Mouse (Mus musculus): ENCODE measurements around the gene Hist1h4i. TPM values are rescaled to one million over a fixed set of nuclear protein-coding genes. Genes with fewer than 3 reads are reported as not detected.
"Not testable (repeated sequence)": the region's sequence is repeated elsewhere in the genome, so short reads cannot be mapped to it uniquely, and the experiment has no call there.

Hist1h4i gene
- polyA plus RNA-seq, 1 experiment, result 15.7 TPM

DNA sequence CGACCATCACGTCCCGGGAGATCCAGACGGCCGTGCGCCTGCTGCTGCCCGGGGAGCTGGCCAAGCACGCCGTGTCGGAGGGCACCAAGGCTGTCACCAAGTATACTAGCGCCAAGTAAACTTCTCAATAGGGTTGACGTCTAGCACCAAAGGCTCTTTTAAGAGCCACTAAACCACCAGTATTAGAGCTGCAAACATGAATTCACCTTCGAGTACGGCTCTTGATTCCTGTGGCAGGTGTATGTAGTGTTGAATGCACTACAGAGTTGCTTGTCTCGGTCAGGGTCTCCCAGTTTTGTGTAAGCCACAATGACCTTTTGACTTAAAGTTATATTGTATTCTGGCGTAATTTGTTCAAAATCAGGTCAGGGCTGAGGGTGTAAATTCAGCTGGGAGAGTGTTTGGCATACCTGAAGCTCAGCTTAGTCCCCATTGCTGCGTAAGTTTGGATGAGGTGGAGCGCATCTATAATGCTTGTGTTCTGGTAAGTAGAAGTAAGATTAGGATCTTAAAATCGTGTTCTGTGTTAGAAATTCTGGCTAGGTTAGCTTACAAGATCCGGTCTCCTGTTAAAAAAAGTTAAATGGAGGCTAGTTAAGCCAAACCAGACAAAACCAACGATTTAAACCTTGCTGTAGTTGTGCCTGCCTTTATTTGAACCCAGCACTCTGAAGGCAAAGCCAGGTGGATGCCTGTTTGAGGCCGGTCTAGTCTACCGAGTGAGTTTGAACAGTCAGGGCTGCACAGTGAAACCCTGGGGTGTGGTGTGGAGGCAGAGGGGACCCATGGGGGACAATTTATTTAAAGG, 4.8 kb downstream of the Hist1h4i start:
- no peak for DNase-seq (ENCODE audit: low read depth in 1 of 2, low spot score in 2 of 2)
- 4% methylated on average over 21 of the region's 23 CpGs for WGBS

DNA sequence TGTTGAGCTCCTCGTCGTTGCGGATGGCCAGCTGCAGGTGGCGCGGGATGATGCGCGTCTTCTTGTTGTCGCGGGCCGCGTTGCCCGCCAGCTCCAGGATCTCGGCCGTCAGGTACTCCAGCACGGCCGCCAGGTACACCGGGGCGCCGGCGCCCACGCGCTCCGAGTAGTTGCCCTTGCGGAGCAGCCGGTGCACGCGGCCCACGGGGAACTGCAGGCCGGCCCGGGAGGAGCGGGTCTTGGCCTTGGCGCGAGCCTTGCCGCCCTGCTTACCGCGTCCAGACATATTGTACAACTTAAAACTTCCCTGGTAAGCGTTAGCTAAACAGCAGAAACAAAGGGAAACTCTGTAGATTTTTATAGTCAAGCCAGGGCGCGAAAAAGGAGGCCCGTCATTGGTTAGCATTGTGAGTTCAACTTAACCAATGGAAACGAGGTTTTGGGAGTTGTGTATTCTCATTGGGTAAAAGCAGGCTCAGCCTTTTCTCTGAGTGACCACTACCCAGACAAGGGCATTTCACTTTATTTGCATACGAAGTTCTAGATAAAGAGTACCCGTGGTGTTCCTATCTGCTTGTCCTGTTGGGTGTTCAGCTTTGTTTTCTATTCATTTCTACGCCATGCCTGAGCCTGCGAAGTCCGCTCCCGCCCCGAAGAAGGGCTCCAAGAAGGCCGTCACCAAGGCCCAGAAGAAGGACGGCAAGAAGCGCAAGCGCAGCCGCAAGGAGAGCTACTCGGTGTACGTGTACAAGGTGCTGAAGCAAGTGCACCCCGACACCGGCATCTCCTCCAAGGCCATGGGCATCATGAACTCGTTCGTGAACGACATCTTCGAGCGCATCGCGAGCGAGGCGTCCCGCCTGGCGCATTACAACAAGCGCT, 5.7 kb downstream of the Hist1h4i start, which contains the start of the genes Hist1h2ah and Hist1h2bk:
Gene Hist1h2ah (minus strand): TSS at position 302 of the 882 bp plus-strand sequence.
Gene Hist1h2bk (plus strand): TSS at position 604 of the 882 bp plus-strand sequence.
- WGBS, result under 1% methylated on average over 26 of the region's 69 CpGs
- H3K4me1 ChIP-seq (ENCODE audit: control insufficient read depth, insufficient read depth, insufficient read length); H3K36me3 ChIP-seq (ENCODE audit: control insufficient read depth, insufficient read depth, low read length); H3K27me3 ChIP-seq (ENCODE audit: control insufficient read depth, insufficient read depth, low read length): not testable (repeated sequence)
- DNase-seq (ENCODE audit: low read depth in 1 of 2, low spot score in 2 of 2), result peak; percentile 76 to 87
- peak within 1 kb of the TSS; percentile 80 for H3K27ac ChIP-seq (ENCODE audit: insufficient read depth, low read length)
- peak within 1 kb of the TSS; percentile 64; the same call in 1 of the 2 replicates for H3K4me3 ChIP-seq (ENCODE audit: extremely low read depth, insufficient read depth, insufficient read length)

More for the DNA sequence above, 4.8 kb downstream of the Hist1h4i start:
- Histone ChIP-seq H3K4me1 (ENCODE audit: control insufficient read depth, insufficient read depth, insufficient read length) (peaks cover 3% of the 10 kb centered on the region; the same call in 1 of the 2 replicates), H3K4me3 (ENCODE audit: extremely low read depth, insufficient read depth, insufficient read length) (peak overlapping the region; percentile 30; the same call in 1 of the 2 replicates), H3K27ac (ENCODE audit: insufficient read depth, low read length) (peak overlapping the region; percentile 38), H3K27me3 (ENCODE audit: control insufficient read depth, insufficient read depth, low read length) (no peaks in the 10 kb centered on the region), H3K36me3 (ENCODE audit: control insufficient read depth, insufficient read depth, low read length) (no peaks in the 10 kb centered on the region)
- TF ChIP-seq POLR2A (IDR thresholded peaks at IDR 0.05; ENCODE audit: low read depth, low read length) (no peak), CTCF (IDR thresholded peaks at IDR 0.05; ENCODE audit: extremely low read depth, insufficient read depth, insufficient read length, insufficient replicate concordance) (no peak)

DNA sequence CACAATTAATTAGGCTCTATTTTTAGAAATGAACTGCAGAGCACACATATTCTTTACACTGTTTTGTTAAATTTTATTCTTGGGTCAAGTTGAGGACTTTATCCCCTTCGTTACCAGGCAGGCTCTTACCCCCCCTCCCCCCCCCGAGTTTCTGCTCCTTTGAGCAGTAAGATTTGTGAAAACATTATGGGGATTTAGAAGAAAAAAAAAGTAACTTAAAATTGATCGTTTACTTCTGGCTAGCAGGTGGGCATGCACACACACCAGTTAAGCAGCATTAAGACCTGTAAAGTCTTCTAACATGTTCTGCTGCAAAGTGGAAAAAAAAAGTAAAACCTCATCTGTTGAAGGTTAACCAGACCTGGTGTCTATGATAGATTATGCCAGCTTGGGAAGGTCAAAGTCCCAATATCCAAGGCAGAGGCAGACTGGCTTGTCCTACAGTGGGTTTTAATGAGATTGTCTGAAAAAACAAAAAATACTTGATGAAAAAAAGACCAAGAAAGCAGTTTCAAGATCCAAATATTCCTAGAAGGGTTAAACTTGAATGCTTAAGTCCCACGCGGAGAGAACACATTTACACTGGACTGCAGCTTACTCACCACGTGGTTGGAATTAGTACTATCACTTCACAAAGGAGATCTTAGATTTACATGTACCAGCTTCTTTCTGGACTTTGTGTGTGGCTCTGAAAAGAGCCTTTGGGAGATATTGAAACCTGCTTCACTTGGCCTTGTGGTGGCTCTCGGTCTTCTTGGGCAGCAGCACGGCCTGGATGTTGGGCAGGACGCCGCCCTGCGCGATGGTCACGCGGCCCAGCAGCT, 6.5 kb downstream of the Hist1h4i start:
- no peak for DNase-seq (ENCODE audit: low read depth in 1 of 2, low spot score in 2 of 2)
- WGBS, result 2% methylated on average over 14 of the region's 14 CpGs
- H3K4me1 ChIP-seq (ENCODE audit: control insufficient read depth, insufficient read depth, insufficient read length), result peaks cover 3% of the 10 kb centered on the region; the same call in 1 of the 2 replicates
- H3K27ac ChIP-seq (ENCODE audit: insufficient read depth, low read length), result 0 out of 2 replicates have a peak overlapping the region, but pooled peaks have one; percentile 54
- TF ChIP-seq POLR2A (IDR thresholded peaks at IDR 0.05; ENCODE audit: low read depth, low read length) (no peak), CTCF (IDR thresholded peaks at IDR 0.05; ENCODE audit: extremely low read depth, insufficient read depth, insufficient read length, insufficient replicate concordance) (no peak)
- H3K4me3 ChIP-seq (ENCODE audit: extremely low read depth, insufficient read depth, insufficient read length), result peak overlapping the region; percentile 33; the same call in 1 of the 2 replicates
- no peaks in the 10 kb centered on the region for H3K36me3 ChIP-seq (ENCODE audit: control insufficient read depth, insufficient read depth, low read length)
- no peaks in the 10 kb centered on the region for H3K27me3 ChIP-seq (ENCODE audit: control insufficient read depth, insufficient read depth, low read length)

DNA sequence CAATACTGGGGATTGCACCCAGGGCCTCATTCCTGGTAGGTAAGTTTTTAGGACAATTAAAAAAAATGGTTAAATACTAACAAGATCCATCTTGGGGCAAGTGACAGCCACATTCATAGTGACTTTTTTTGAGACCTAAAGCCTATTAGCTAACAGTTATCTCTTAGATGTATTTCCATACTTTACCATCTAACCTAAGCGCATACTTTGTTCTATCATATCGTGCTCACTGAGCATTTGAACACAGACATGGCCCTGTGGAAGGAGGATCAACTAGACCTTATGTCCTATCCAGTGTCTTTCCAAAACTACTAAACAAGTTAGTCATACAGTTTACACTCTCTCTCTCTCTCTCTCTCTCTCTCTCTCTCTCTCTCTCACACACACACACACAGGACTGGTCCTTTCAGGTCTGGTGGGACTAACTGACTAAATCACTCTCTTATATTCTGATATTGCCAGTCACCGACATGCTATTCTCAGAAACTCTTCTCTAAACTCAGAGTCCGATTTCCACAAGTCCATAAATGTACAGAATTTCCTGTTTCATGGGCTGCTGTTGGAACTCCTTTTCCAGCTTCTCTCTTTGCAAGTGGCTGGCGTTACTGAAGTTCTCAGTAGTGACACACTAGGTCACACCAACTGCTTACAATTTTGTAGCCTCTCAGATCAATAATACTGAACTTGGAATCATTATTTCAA, 7.3 kb downstream of the Hist1h4i start:
- H3K4me3 ChIP-seq (ENCODE audit: extremely low read depth, insufficient read depth, insufficient read length), result no peak overlapping the region
- TF ChIP-seq POLR2A (IDR thresholded peaks at IDR 0.05; ENCODE audit: low read depth, low read length) (no peak), CTCF (IDR thresholded peaks at IDR 0.05; ENCODE audit: extremely low read depth, insufficient read depth, insufficient read length, insufficient replicate concordance) (no peak)
- H3K4me1 ChIP-seq (ENCODE audit: control insufficient read depth, insufficient read depth, insufficient read length), result peaks cover 3% of the 10 kb centered on the region; the same call in 1 of the 2 replicates
- H3K36me3 ChIP-seq (ENCODE audit: control insufficient read depth, insufficient read depth, low read length), result no peaks in the 10 kb centered on the region
- H3K27me3 ChIP-seq (ENCODE audit: control insufficient read depth, insufficient read depth, low read length), result no peaks in the 10 kb centered on the region
- WGBS, result 57% methylated on average over 5 of the region's 5 CpGs
- H3K27ac ChIP-seq (ENCODE audit: insufficient read depth, low read length), result no peak overlapping the region
- DNase-seq (ENCODE audit: low read depth in 1 of 2, low spot score in 2 of 2), result no peak

DNA sequence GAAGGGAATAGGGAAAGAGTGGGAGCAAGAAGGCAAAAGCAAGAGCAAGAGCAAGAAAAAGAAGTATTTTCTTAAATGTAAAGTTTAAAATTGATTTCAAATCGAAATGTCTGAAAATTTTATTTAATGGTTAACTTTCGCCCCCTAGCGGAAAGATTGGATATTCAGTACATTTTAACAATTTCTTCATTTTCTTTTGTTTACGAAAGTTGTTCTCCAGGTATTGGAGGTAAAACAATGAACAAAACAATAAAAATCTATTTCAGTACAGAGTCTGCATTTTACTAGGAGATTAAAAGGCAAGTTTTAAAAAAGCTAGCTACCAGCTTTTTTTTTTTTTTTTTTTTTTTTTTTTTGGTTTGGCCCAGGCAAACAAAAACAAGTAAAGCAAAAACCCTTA, 10.7 kb downstream of the Hist1h4i start:
- no peak overlapping the region for H3K4me3 ChIP-seq (ENCODE audit: extremely low read depth, insufficient read depth, insufficient read length)
- TF ChIP-seq CTCF (IDR thresholded peaks at IDR 0.05; ENCODE audit: extremely low read depth, insufficient read depth, insufficient read length, insufficient replicate concordance), result no peak
- TF ChIP-seq POLR2A (IDR thresholded peaks at IDR 0.05; ENCODE audit: low read depth, low read length), result no peak
- H3K4me1 ChIP-seq (ENCODE audit: control insufficient read depth, insufficient read depth, insufficient read length), result peaks cover 6% of the 10 kb centered on the region
- 5% methylated on average over 4 of the region's 4 CpGs for WGBS
- H3K27ac ChIP-seq (ENCODE audit: insufficient read depth, low read length), result no peak overlapping the region
- DNase-seq (ENCODE audit: low read depth in 1 of 2, low spot score in 2 of 2), result no peak
- H3K27me3 ChIP-seq (ENCODE audit: control insufficient read depth, insufficient read depth, low read length), result no peaks in the 10 kb centered on the region
- no peaks in the 10 kb centered on the region for H3K36me3 ChIP-seq (ENCODE audit: control insufficient read depth, insufficient read depth, low read length)

DNA sequence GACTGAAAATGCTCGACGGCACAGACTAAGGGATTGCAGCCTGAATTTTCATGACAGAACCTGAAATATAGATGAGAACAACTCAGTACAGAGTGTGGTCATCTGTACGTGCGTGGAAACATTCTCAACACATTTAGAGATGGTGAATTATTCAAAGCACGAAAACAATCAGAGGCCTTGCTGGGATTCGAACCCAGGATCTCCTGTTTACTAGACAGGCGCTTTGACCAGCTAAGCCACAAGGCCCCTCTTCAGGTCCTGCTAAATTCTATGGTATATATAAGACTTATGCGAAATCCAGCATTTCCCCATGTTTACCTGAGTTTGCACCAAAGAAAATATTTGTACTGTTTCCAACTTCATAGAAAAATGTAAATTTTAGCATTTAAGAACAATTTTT, 11.2 kb downstream of the Hist1h4i start:
- Histone ChIP-seq H3K4me1 (ENCODE audit: control insufficient read depth, insufficient read depth, insufficient read length) (peaks cover 4% of the 10 kb centered on the region), H3K4me3 (ENCODE audit: extremely low read depth, insufficient read depth, insufficient read length) (no peak overlapping the region), H3K27ac (ENCODE audit: insufficient read depth, low read length) (no peak overlapping the region), H3K27me3 (ENCODE audit: control insufficient read depth, insufficient read depth, low read length) (no peaks in the 10 kb centered on the region), H3K36me3 (ENCODE audit: control insufficient read depth, insufficient read depth, low read length) (no peaks in the 10 kb centered on the region)
- 82% methylated on average over 8 of the region's 8 CpGs for WGBS
- no peak for DNase-seq (ENCODE audit: low read depth in 1 of 2, low spot score in 2 of 2)
- no peak for TF ChIP-seq POLR2A (IDR thresholded peaks at IDR 0.05; ENCODE audit: low read depth, low read length)
- TF ChIP-seq CTCF (IDR thresholded peaks at IDR 0.05; ENCODE audit: extremely low read depth, insufficient read depth, insufficient read length, insufficient replicate concordance), result no peak
